Mouse (Mus musculus) thymus, adult 2 months (tissue): ENCODE measurements around the gene Ambra1. TPM values are rescaled to one million over a fixed set of nuclear protein-coding genes. Genes with fewer than 3 reads are reported as not detected.

Experiments used
- DNase-seq: peaks from one replicate; pipeline ENCODE4 v3.0.0; 2021
- H3K27ac ChIP-seq: fragments of 200-500 bp; 2 replicates; pipeline ENCODE4 v1.5.1; 2012; ENCODE audit warnings: low read length, control low read depth; ENCODE audit not compliant: control insufficient read depth, insufficient read depth
- H3K27me3 ChIP-seq: fragments of 200-500 bp; 2 replicates; pipeline ENCODE4 v1.6.1; 2012; ENCODE audit warnings: mild to moderate bottlenecking, low read length, moderate library complexity, mixed read lengths; ENCODE audit not compliant: control insufficient read depth, insufficient read depth
- H3K36me3 ChIP-seq: fragments of 200-500 bp; 2 replicates; pipeline ENCODE4 v1.6.1; 2012; ENCODE audit warnings: mild to moderate bottlenecking, low read length, moderate library complexity; ENCODE audit not compliant: control insufficient read depth, insufficient read depth
- H3K4me1 ChIP-seq: fragments of 200-500 bp; replicated peaks from 2 replicates; pipeline ENCODE4 v1.6.1; 2012; ENCODE audit warnings: low read length; ENCODE audit not compliant: control insufficient read depth, insufficient read depth
- H3K4me3 ChIP-seq: fragments of 200-500 bp; 2 replicates; pipeline ENCODE4 v1.5.1; 2012; ENCODE audit warnings: mild to moderate bottlenecking, low read length, control low read depth, moderate library complexity; ENCODE audit not compliant: control insufficient read depth, insufficient read depth
- CTCF ChIP-seq: fragments of 200-500 bp; IDR thresholded peaks from 2 replicates; pipeline ENCODE4 v1.5.1; 2012; ENCODE audit warnings: mild to moderate bottlenecking, control low read depth, low read length, moderate library complexity, borderline replicate concordance; ENCODE audit not compliant: control insufficient read depth, poor library complexity, insufficient read depth; ENCODE audit errors: extremely low read depth
- POLR2A ChIP-seq: fragments of 200-500 bp; IDR thresholded peaks from 2 replicates; pipeline ENCODE4 v1.6.1; 2012; ENCODE audit warnings: mild to moderate bottlenecking, low read length, control low read depth, moderate library complexity; ENCODE audit not compliant: control insufficient read depth, poor library complexity, insufficient read depth; ENCODE audit errors: extremely low read depth
- WGBS: fragments of 180-500 bp; shearing (Covaris S2); methylation state at CpG from one replicate; pipeline ENCODE4 v1.1.7; 2018; 5-methylcytosine and 5-hydroxymethylcytosine counted together
- polyA plus RNA-seq: library from polyadenylated mRNA; depleted of rRNA; stranded (reverse); fragments of >200 nt; gene quantifications from 2 replicates; pipeline ENCODE4 v1.2.3, GENCODE M21; 2012

Gene Ambra1
- polyA plus RNA-seq, 1 experiment: 35.0 TPM

DNA sequence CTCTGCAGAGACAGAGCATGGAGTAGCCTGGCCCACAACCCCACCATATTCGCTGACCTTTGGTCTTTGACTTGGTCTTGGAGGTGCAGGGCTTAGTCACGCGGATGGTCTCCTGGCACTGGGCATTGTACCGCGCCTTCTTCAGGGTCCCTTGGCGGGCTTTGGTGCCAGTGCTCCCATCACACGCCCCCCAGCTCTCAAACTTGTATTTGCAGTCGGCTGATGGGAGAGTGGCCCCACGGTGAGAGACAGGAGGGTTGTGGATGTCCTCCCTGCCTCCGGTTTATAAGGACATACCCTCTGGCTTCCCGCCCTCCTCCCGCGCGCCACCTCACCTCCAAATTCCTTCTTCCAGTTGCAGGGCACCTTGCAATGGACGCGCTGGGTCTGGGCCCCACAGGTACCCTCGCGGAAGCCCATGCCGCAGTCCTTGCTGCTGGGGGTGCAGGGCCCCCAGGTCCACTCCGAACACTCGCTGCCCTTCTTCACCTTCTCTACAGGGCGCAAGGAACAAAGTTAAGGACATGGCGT lies 200.9 kb downstream of the Ambra1 start:
- WGBS: 47% methylated on average over 23 of the region's 23 CpGs
- H3K4me3 ChIP-seq: 0 out of 2 replicates have a peak overlapping the region, but pooled peaks have one; percentile 2

DNA sequence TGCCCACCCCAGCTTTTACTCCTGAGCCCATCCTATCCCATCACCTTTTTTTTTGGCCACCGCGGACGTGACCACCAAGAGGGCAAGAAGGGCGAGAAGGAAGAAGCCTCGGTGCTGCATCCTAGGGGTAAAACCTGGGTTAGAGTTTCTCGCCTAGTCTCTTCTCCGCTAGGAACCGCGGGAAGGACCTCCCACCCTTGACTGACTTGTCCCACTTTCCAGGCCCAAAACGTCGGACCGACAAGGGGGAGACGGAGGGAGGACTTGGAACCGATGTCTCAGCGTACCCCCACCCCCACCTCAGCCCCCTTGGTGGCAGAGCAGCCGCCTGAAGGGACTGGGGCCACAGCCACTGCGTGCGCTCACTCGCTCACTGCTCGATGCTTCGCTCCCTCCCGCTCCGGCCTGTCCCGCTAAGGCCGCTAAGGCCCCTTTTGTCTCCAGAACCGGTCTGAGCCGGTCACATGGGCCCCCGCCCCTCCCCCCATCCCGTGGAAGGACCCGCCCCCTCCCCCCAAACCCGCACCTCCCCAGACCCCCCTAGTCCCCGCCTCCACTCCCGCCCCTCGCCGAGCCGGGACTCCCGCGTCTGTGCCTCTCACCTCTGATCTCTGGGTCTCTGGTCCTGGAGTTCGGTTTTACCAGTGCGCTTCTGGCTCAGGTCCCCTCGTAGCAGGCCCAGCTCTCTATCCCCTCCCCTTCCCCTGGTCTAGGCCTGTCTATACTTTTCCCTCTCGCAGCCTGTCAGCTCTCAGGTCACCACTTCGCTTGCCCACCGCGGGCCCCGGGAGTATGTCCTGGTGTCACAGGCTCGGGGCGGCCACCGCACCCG lies 201.6 kb downstream of the Ambra1 start:
- H3K4me3 ChIP-seq: 0 out of 2 replicates have a peak overlapping the region, but pooled peaks have one; percentile 2
- H3K36me3 ChIP-seq: peaks cover 39% of the 10 kb centered on the region
- WGBS: 10% methylated on average over 47 of the region's 50 CpGs
- no peak overlapping the region for H3K27ac ChIP-seq
- H3K4me1 ChIP-seq: peaks cover 32% of the 10 kb centered on the region
- H3K27me3 ChIP-seq: no peaks in the 10 kb centered on the region; the same call in 1 of the 2 replicates
- TF ChIP-seq POLR2A: no peak
- no peak for TF ChIP-seq CTCF
- no peak for DNase-seq

More for the DNA sequence above, 200.9 kb downstream of the Ambra1 start:
- H3K27ac ChIP-seq: no peak overlapping the region
- peaks cover 32% of the 10 kb centered on the region for H3K4me1 ChIP-seq
- DNase-seq: no peak
- H3K27me3 ChIP-seq: no peaks in the 10 kb centered on the region; the same call in 1 of the 2 replicates
- no peak for TF ChIP-seq CTCF
- TF ChIP-seq POLR2A: no peak
- H3K36me3 ChIP-seq: peaks cover 32% of the 10 kb centered on the region

DNA sequence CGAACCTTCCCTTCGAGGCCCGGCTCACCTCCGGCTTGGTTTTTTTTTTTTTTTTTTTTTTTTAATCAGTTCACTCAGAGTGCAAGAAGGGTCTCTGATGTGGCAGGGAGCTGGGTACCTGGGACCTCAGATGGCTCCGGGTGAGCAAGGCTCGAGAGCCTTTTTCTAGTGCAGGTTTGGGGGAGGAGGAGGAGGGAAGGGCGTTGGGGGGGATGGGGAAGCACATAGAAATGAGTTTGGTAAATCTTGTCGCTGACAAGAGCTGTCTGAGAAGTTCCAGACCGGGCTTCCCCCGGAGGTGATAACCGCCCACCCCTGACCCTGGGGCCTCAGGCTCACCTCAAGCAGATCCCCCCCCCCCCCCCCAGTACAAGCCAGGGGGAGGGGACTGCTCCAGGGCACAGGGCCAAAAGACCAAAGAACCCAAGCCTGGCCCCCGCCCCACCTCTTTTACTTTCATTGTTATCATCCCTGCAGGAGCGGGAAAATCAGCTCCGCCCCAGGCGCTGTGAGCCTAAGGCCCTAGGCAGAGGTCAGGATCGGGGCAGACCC lies 202.3 kb downstream of the Ambra1 start, which contains the start of gene Mdk:
Gene Mdk (minus strand): TSS at position 138 of the 552 bp plus-strand sequence.
- Histone ChIP-seq H3K4me1 (peaks cover 32% of the 10 kb centered on the region), H3K4me3 (0 out of 2 replicates have a peak within 1 kb of the TSS, but pooled peaks have one; percentile 2), H3K27ac (no peak within 1 kb of the TSS), H3K36me3 (peaks cover 46% of the 10 kb centered on the region), H3K27me3 (no peaks in the 10 kb centered on the region; the same call in 1 of the 2 replicates)
- WGBS: 24% methylated on average over 16 of the region's 16 CpGs
- TF ChIP-seq CTCF (no peak), POLR2A (no peak)
- DNase-seq: no peak

DNA sequence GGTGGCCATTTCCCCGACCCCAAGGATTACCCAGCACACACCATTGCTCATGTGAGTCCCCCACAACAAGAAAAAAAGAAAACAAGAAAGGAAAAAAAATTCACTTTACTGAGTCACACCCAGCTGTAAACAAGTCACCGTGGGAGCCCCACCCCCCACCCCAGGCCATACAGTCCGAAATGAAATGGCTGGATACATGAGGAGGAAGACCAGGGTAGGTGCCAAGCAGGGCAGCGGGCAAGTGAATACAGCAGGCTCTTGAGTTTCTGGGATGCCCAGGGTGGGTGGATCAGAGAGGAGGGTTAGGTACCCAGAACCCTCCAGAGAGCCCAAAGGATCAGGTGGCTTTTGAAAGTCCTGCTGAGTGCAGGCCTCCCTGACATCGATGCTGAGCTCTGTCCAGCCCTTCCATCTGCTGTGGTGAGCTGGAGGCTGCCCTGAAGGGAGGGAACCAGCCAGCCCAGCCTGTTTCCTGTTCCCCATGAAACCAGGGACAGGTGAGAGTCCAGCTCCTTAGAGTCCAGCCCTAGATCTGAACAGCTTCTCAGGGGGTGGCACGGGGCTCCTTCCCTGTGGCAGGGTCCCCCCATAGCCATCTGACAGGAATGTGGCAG lies 202.9 kb downstream of the Ambra1 start:
- no peak overlapping the region for H3K27ac ChIP-seq
- TF ChIP-seq CTCF (no peak), POLR2A (no peak)
- WGBS: 68% methylated on average over 6 of the region's 6 CpGs

DNA sequence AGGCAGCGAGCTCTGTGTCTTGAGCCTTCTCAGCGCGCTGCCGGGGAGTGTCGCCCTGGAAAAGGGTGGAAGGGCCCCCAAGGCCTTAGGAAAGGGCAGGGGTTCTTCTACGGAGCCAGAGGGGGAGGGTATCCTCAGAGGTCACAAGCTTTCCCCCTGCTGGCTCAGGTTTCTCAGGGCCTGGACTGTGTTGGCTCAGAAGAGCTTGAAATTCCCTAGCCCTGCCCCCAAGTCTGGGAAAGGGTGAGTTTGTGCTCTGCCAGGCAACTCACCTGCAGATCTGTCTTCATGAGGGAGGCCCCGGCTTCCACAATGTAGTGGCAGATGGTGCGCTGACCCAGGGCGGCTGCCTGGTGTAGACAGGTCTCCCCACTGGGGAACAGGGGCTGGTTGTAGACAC lies 203.5 kb downstream of the Ambra1 start:
- no peak for DNase-seq
- WGBS: 96% methylated on average over 9 of the region's 9 CpGs
- Histone ChIP-seq H3K27ac (no peak overlapping the region), H3K27me3 (no peaks in the 10 kb centered on the region; the same call in 1 of the 2 replicates), H3K36me3 (peaks cover 58% of the 10 kb centered on the region), H3K4me1 (peaks cover 28% of the 10 kb centered on the region), H3K4me3 (no peak overlapping the region)
- TF ChIP-seq CTCF (no peak), POLR2A (no peak)

More for the DNA sequence above, 202.9 kb downstream of the Ambra1 start:
- Histone ChIP-seq H3K36me3 (peaks cover 52% of the 10 kb centered on the region), H3K27me3 (no peaks in the 10 kb centered on the region; the same call in 1 of the 2 replicates), H3K4me3 (no peak overlapping the region), H3K4me1 (peaks cover 32% of the 10 kb centered on the region)
- DNase-seq: no peak

DNA sequence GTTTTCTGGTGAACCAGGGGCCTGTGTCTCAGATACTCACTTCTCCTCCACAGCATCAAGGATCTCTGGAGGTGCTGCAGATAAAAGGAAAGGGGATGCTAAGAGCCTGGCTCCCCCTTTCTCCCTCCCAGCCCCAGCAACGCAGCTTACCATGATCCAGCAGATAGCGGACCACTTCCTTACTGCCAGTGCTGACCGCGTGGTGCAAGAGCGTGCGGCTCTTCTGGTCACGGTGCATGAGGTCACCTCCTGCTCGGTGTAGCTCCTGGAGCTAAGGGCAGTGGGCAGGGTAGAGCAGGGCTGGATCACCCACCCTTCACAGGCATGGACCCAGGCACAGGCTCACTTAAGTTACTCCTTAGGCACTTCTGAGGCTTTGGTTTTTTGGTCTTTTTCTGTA lies 204.1 kb downstream of the Ambra1 start:
- H3K4me3 ChIP-seq: no peak overlapping the region
- WGBS: 78% methylated on average over 8 of the region's 8 CpGs
- DNase-seq: no peak
- H3K27me3 ChIP-seq: no peaks in the 10 kb centered on the region; the same call in 1 of the 2 replicates
- peaks cover 28% of the 10 kb centered on the region for H3K4me1 ChIP-seq
- TF ChIP-seq CTCF: no peak
- TF ChIP-seq POLR2A: no peak
- no peak overlapping the region for H3K27ac ChIP-seq
- peaks cover 64% of the 10 kb centered on the region for H3K36me3 ChIP-seq
